Mouse (Mus musculus) cortical plate, adult 2 months (tissue): ENCODE results near the gene Hoxd8.

Experiments used
- CTCF ChIP-seq: fragments of 200-500 bp; IDR thresholded peaks from 2 replicates; pipeline ENCODE4 v1.5.1; 2011; ENCODE audit warnings: mild to moderate bottlenecking, control low read depth, low read length; ENCODE audit not compliant: insufficient read depth; ENCODE audit errors: extremely low read depth
- POLR2A ChIP-seq: fragments of 200-500 bp; IDR thresholded peaks from 2 replicates; pipeline ENCODE4 v1.6.1; 2011; ENCODE audit warnings: mild to moderate bottlenecking, low read length, control low read depth; ENCODE audit not compliant: insufficient read depth; ENCODE audit errors: extremely low read depth

- TF ChIP-seq CTCF (no peak), POLR2A (no peak)
Measured at GRCm38 (mm10) chr2:74691995-74692807, 12.2 kb upstream of the Hoxd8 start.
